Mouse (Mus musculus): Measurements from ENCODE around the gene Smtn. TPM values are rescaled to one million over a fixed set of nuclear protein-coding genes. Genes with fewer than 3 reads are reported as not detected.

Gene Smtn
- total RNA-seq, 2 experiments from 2014 or later: 70.3 to 119 TPM

DNA sequence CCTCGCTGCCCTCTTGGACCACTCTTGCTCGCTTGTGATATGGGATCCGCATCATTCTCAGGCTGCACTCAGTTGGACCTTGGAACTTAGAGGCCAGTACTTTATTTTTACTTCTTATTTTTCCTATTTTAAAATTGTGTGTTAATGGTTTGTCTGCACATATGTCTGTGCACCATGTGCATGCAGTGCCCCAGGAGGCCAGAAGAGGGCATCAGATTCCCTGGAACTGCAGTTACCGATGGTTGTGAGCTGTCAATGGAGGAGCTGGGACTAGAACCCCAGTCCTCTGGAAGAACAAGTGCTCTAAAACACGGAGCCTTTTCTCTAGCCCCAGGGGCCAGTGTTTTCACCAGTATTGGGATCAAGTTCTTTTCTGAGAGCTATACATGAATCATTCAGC, 4.0 kb upstream of the Smtn start:
- intact Hi-C loops (cut with DNase I): no loop called here

DNA sequence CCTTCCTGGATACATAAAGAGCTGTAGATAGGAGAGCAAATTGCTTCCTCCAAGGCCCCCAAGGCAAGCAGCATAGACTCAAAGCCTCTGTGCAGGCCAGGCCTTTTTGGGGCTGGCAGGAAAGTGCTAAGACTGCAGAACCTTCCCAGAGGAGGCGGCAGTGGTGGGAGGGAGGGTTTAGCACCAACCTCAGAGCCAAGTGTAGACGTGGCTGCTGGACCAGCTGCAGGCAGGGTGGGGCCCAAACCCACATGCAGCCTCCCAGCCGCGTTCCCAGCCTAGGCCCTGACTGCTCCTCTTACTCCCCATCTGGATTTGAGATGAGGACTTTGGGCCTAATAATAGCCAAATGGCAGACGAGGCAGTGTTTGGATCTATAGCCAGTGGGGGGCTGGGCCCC, 2.6 kb upstream of the Smtn start:
- TF ChIP-seq CTCF (IDR thresholded peaks at IDR 0.05): no peak
- H3K4me3 ChIP-seq: no peak overlapping the region
- peak overlapping the region; percentile 84 for H3K27ac ChIP-seq
- intact Hi-C loops (cut with DNase I): no loop called here
- peak; percentile 91 for DNase-seq

More for the DNA sequence above, 4.0 kb upstream of the Smtn start:
- Histone ChIP-seq H3K27ac (peak overlapping the region; percentile 84), H3K4me3 (no peak overlapping the region)
- peak; percentile 26; the same call in 1 of the 2 replicates for TF ChIP-seq CTCF (IDR thresholded peaks at IDR 0.05)
- DNase-seq: no peak

DNA sequence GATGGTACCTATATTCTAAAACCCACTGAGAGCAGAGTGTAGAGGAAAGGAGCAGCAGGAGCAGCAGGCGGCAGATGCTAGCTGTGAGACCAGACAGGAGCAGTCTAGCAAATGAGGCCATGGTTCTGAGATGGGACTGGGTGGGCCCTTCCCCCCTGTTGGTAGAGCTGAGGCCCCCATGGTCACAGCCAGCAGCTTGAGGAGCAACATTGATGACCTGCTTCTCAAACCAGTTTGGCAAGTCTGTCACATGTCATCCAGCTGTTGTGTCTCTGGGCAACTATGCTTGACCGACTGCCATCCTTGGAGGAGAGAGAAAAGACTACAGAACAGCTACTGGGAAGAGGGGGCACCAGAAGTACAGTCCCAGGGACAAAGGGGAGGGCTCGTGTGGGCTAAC, 1.5 kb upstream of the Smtn start:
- intact Hi-C loops (cut with DNase I): no loop called here
- DNase-seq: peak; percentile 13
- H3K4me3 ChIP-seq: no peak overlapping the region
- peak overlapping the region; percentile 84 for H3K27ac ChIP-seq
- TF ChIP-seq CTCF (IDR thresholded peaks at IDR 0.05): no peak

DNA sequence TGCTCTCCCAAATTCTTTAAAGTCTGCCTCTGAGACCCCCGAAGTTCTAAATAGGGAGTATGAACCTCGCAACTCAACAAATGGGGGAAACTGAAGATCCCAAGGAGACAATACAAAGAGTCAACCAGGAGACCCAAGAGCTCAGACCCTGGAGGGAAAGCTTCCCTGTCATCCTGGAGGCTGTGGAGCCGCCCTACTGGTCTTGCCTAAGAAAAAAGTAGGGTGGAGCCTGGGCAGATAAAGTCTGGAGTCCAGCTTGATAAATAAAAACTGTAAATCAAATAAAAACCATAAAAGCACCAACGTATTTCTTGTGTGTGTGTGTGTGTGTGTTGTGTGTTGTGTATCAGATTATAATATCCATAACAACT, 601 bp downstream of the Smtn start:
- DNase-seq: peak; percentile 14
- H3K27ac ChIP-seq: peak overlapping the region; percentile 93
- H3K4me3 ChIP-seq: peak overlapping the region; percentile 71
- intact Hi-C loops (cut with DNase I): loop anchor here (5.0 kb wide), 2 partner anchors 32 to 107 kb away; partner anchors contain the start of gene Morc2a
- TF ChIP-seq CTCF (IDR thresholded peaks at IDR 0.05): peak; percentile 14; the same call in 1 of the 2 replicates

DNA sequence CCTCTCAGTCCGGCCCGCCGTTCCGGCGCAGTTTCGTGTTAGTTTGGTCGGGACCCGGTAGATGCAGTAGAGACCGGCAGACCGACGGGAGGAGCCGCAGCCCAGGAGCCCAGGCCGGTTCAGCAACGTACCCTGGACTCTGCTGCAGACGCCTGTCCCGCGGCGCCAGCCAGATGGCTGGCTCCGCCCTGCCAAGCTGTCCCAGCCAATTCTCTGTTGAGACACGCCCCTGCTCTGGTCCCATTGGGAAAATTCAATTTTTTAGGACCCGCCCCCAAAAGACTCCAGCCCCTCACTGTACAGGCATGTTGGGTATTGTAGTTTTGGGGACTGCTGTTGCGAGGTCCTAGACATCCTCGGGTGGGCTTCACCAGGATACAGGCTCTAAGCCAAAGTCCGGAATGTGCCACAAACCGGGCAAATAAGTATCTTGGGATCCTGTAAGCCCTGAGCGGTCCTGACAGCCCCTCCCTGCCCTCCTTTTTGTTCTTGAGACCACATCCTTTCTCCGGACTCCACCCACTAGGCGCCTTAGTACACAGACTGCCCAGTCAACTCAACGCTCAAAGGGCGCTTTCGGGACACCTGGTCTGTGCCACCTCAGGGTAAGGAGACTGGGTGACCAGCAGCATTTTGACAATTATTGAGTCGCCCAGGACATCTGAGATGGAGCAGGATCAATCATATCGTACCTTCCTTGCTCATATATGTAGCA, 1.1 kb downstream of the Smtn start:
- intact Hi-C loops (cut with DNase I): loop anchor here (5.0 kb wide), 2 partner anchors 33 to 108 kb away; partner anchors contain the start of gene Morc2a
- Histone ChIP-seq H3K4me3 (peak overlapping the region; percentile 71), H3K27ac (peak overlapping the region; percentile 93)
- peak; percentile 94 for DNase-seq
- peak; percentile 21; the same call in 1 of the 2 replicates for TF ChIP-seq CTCF (IDR thresholded peaks at IDR 0.05)

DNA sequence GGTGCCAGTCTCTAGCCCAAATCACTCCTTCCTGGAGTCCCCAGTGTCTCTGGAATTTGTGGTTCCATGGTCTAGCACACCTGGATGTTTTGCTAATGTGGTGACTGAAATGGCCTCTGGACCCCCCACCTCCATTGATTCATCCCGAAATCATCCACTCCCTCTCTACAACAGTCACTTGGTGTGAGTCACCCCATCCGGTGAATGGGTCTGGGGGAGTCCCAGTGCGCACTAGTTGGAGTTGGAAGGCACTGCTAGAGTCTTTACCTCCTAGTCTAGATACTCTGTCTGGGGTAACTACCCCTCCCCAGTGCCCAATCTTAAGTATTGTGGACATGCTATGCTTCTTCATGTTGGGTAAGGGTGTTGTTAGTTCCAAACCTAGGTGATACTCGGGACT, 2.1 kb downstream of the Smtn start:
- Histone ChIP-seq H3K4me3 (peak overlapping the region; percentile 71), H3K27ac (peak overlapping the region; percentile 93)
- intact Hi-C loops (cut with DNase I): loop anchor here (5.0 kb wide), 2 partner anchors 34 to 109 kb away; partner anchors contain the start of gene Morc2a
- no peak for DNase-seq
- TF ChIP-seq CTCF (IDR thresholded peaks at IDR 0.05): no peak

- peak; percentile 19 for DNase-seq
- intact Hi-C loops (cut with DNase I): loop anchor here (5.0 kb wide), 2 partner anchors 35 to 110 kb away; partner anchors contain the start of gene Morc2a
- peak overlapping the region; percentile 71 for H3K4me3 ChIP-seq
- no peak for TF ChIP-seq CTCF (IDR thresholded peaks at IDR 0.05)
- H3K27ac ChIP-seq: peak overlapping the region; percentile 93
Measured at GRCm38 (mm10) chr11:3537711-3538110, 2.7 kb downstream of the Smtn start.

DNA sequence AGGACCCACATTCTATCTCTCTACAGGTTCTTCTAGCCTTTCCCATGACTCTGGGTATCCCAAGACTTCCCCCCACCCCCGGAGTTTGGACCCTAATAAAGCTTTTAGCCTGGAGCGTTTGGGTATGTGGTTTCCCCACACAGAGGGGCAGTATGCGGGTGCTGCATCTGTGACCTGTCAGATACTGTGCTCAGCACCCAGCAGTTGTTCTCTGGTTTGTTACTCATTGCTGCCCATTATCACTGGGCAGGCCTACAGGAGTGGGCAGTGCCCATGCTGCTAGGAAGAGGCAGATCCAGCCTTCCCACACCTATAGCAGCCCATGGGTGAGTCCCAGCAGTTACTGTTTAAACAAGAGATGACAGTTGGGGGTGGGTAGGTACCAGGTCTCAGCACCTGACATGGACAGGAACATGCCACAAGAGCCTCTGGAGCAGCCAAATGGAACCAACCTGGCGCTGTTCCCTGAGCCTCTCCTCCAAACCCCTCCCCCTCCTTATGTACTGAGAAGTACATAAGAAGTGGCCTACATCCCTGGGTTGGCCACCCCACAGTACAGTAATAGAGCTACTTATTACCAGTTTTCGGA, 3.6 kb downstream of the Smtn start:
- no peak for TF ChIP-seq CTCF (IDR thresholded peaks at IDR 0.05)
- intact Hi-C loops (cut with DNase I): loop anchor here (5.0 kb wide), 2 partner anchors 35 to 110 kb away; partner anchors contain the start of gene Morc2a
- peak overlapping the region; percentile 93 for H3K27ac ChIP-seq

DNA sequence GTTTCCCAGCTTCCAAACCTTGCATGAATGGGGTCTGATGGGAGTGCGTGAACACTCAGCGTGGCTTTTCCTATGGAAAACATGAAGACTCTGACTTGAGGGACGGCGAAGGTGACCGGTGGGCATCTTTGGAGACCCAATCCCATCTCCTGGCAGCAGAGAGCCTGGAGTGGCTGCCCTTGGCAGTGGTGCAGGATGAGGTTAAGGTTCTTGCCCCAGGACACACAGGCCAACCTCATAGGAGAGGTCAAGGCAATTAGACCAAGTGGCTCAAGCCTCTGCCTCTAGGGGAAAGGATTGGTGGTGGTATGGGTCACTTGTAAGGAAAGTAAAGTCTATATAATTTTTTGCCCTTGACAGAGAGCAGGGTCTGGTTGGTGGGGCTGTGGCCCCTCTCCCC, 4.3 kb downstream of the Smtn start:
- intact Hi-C loops (cut with DNase I): loop anchor here (5.0 kb wide), 2 partner anchors 36 to 111 kb away; partner anchors contain the start of gene Morc2a
- H3K4me3 ChIP-seq: peak overlapping the region; percentile 71
- H3K27ac ChIP-seq: peak overlapping the region; percentile 93
- no peak for DNase-seq
- TF ChIP-seq CTCF (IDR thresholded peaks at IDR 0.05): no peak

More for the DNA sequence above, 3.6 kb downstream of the Smtn start:
- peak; percentile 14 for DNase-seq
- peak overlapping the region; percentile 71 for H3K4me3 ChIP-seq

GRCm38 (mm10) chr11:3535406-3535986, 4.9 kb downstream of the Smtn start:
- intact Hi-C loops (cut with DNase I): loop anchor here (1.0 to 5.0 kb wide), 4 partner anchors 37 to 251 kb away; partner anchors contain the start of gene Morc2a
- DNase-seq: peak; percentile 98
- no peak; the same call in 1 of the 2 replicates for TF ChIP-seq CTCF (IDR thresholded peaks at IDR 0.05)
- Histone ChIP-seq H3K4me3 (peak overlapping the region; percentile 71), H3K27ac (peak overlapping the region; percentile 93)

GRCm38 (mm10) chr11:3534956-3535355, 5.5 kb downstream of the Smtn start:
- H3K27ac ChIP-seq: peak overlapping the region; percentile 93
- no peak for TF ChIP-seq CTCF (IDR thresholded peaks at IDR 0.05)
- intact Hi-C loops (cut with DNase I): loop anchor here (1.0 to 5.0 kb wide), 4 partner anchors 37 to 251 kb away; partner anchors contain the start of gene Morc2a
- DNase-seq: peak; percentile 20
- H3K4me3 ChIP-seq: peak overlapping the region; percentile 71

DNA sequence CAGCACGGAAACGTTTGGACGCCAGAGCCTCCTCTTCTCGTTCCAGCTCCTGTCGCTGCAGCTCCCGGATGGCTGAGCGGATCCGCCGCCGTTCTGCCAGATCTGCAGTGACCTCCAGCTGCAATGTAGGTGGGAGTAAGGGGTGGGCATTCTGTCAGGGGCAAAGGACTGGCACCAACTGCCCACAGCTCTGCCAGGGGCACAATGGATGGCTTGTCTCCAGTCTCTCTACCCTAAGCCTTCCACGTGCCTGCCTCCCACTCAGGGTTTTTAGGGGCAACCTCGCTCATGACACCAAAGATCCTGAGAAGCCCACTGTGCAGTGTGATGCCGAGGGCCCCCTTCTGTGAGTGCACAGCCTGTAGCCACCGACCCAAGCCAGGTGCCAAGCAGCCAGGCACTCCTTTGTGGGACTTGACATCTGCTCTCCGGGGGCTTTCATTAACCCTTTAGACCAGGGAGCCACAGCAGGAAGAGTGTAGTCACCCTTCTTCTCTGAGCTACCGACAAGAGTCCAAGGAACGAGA, 6.9 kb downstream of the Smtn start:
- no peak for TF ChIP-seq CTCF (IDR thresholded peaks at IDR 0.05)
- H3K27ac ChIP-seq: peak overlapping the region; percentile 93
- H3K4me3 ChIP-seq: peak overlapping the region; percentile 35
- DNase-seq: peak; percentile 19
- intact Hi-C loops (cut with DNase I): no loop called here

Data from gastrocnemius, adult 2 months (tissue).